Mouse (Mus musculus) left cerebral cortex, postnatal 10 days (tissue): ENCODE data around the gene Ppp1r10. TPM values are rescaled to one million over a fixed set of nuclear protein-coding genes. Genes with fewer than 3 reads are reported as not detected.

Source experiments
- DNase-seq, 2 experiments: peaks; one replicate each; pipeline ENCODE4 v3.0.0; 2021 to 2022; ENCODE audit warnings: low spot score in 2 of 2, mixed read lengths in 1 of 2; ENCODE audit errors: extremely low spot score in 1 of 2
- intact Hi-C: fragments of 180-260 bp; cut with DNase I; formaldehyde crosslinking; loops from one replicate; pipeline ENCODE4 v1.15.1; 2025
- total RNA-seq, 2 experiments: library from RNA; stranded (reverse); gene quantifications; 2 replicates each; pipeline ENCODE4 v1.2.3; 2021

The Ppp1r10 gene
- total RNA-seq, 2 experiments from 2014 or later = 57.2 to 66.5 TPM

DNA sequence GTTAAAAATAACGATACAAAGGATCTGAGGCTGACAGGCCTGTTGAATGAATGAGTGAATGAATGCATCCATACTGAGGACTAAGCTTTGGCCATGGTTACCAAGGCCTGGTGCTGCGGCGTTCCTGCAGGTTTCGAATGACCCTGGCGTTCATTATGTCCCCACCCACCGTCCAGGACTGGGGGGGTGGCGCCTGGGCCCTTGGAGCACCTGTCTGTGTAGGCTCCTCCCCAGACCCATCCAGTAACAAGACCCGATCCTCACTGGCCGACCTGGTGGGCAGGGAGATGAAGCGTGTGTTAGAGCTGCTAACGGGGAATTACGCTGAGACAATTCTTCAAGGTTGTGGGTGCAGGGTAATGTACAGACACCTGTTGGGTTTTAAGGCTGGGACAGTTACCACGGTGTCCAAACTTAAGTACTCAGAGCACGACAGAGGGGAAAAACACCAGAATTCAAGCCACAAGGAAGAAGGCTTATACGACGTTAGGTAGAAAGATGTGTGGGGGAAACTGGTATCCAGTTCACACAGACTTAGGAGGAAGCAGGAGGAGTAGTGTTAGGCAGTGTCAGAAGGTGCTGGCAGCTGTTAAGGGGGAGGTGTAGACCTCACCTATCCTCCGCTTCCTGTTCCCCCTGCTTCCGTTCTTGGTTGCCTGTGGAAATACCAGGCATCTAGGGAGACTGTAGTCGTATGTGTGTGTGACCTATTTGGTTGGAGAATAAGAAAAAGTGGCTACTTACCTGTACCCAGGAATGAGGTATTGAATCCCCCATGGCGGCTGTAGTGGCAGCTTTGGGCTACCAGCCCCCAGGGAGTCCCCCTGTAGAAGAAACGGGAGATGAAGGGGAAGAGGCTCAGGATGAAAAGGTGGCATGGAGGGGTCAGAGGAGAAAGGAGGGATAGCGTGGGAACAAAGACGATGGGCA is 18.3 kb upstream of the Ppp1r10 start:
- no peak for DNase-seq
- intact Hi-C loops = no loop called here

- intact Hi-C loops = no loop called here
- DNase-seq = no peak
Measured at GRCm38 (mm10) chr17:35900636-35901035, 15.6 kb upstream of the Ppp1r10 start.

- DNase-seq = peak in 1 of 2 experiments; percentile 81
- intact Hi-C loops = no loop called here
Measured at GRCm38 (mm10) chr17:35903343-35903991, 12.8 kb upstream of the Ppp1r10 start.

DNA sequence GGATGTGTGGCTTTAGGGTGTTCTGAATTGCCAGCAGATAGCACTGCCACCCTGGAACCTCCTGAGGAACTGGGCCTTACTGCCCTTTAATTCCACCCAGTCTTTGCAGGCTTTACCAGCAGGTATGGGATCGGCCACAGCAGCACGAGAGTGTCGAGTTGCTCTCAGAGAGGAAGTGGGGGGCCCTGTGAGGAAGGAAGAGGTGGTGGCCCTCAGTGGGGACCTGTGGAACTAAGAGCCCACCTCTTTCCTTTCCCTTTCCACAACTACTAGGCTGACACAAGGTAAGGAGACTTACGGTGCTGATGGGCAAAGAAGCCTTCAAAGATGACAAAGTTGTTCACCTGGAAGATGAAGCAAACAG is 12.3 kb upstream of the Ppp1r10 start:
- no peak for DNase-seq
- intact Hi-C loops = no loop called here

- intact Hi-C loops = no loop called here
- no peak for DNase-seq
Measured at GRCm38 (mm10) chr17:35905587-35905986, 10.6 kb upstream of the Ppp1r10 start.

GRCm38 (mm10) chr17:35907609-35908008 is 8.6 kb upstream of the Ppp1r10 start:
- intact Hi-C loops = no loop called here

DNA sequence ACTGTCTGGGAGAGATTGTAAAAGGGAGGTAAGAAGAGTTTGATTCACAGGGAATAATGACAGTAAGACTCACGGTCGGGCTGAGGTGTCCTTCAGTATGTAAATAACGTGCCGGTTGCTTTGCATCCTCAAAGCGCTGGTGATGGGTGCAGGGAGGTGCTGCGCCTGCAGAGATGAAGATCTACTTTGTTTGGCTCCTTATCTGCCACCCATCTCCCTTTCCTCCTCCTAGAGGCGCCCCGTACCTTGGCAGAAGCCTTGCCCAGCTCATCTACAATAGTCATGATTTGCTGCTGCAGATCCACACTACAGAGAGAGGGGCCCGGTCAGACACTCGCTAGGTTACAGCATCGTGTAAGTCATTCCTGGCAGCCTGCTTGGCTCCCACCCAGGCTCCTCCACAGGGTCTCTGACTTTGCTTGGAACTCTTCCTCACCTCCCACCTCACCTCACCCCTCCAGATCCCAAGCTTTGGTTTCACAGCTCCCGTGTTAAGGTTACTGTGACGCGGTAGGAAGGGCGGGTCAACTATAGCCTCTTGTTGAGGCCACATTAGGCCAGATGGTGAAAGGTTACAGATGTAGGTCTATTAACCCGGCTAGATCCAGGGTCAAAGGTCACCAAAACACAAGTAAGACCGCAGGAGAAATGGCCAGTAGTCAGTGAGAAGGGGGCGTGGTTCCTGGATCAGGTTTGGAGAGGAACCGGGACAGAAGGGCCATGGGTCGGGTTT is 6.9 kb upstream of the Ppp1r10 start:
- intact Hi-C loops = no loop called here
- no peak for DNase-seq

More at GRCm38 (mm10) chr17:35907609-35908008, 8.6 kb upstream of the Ppp1r10 start:
- no peak for DNase-seq

- peak; percentile 92 to 98 for DNase-seq
- intact Hi-C loops = no loop called here
Measured at GRCm38 (mm10) chr17:35909919-35910369, 6.3 kb upstream of the Ppp1r10 start, which contains the start of gene Atat1. Atat1 (minus strand) TSS chr17:35910075.

DNA sequence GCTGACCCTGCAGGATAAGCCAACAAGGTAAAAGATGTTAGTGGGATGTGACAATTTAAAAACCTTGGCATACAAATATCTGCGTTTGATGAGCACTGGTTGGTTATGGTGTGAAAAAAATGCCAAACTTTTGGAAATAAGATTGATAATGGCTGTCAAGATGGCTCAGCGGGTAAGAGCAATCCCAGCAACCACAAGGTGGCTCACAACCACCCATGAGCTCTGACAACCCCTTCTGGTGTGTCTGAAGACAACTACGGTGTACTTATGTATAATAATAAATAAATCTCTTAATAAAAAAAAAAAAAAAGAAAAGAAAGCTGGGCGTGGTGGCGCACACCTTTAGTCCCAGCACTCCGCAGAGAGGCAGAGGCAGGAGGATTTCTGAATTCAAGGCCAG is 1.3 kb upstream of the Ppp1r10 start:
- DNase-seq = no peak
- intact Hi-C loops = no loop called here

GRCm38 (mm10) chr17:35915538-35916296 is 517 bp upstream of the Ppp1r10 start:
- intact Hi-C loops = no loop called here
- DNase-seq = no peak

DNA sequence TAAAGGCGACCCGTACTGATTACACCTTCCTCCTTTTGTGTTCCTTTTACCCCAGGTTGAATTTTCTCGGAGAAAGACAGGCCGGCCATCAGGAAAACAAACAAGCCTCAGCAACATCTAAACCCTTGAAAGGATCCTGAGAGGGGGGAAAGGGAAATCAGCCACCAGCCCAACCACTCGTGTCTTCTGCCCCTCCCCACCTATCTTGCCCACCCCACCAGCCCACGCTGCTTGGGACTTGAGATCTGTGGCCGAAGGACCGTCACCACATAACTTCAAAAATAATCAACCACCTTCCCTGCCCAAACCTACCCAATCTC is 869 bp downstream of the Ppp1r10 start:
- no peak for DNase-seq
- intact Hi-C loops = no loop called here

GRCm38 (mm10) chr17:35917463-35918251 is 1.4 kb downstream of the Ppp1r10 start:
- peak; percentile 65 to 67 for DNase-seq
- intact Hi-C loops = no loop called here

GRCm38 (mm10) chr17:35918276-35919059 is 2.2 kb downstream of the Ppp1r10 start:
- intact Hi-C loops = no loop called here

DNA sequence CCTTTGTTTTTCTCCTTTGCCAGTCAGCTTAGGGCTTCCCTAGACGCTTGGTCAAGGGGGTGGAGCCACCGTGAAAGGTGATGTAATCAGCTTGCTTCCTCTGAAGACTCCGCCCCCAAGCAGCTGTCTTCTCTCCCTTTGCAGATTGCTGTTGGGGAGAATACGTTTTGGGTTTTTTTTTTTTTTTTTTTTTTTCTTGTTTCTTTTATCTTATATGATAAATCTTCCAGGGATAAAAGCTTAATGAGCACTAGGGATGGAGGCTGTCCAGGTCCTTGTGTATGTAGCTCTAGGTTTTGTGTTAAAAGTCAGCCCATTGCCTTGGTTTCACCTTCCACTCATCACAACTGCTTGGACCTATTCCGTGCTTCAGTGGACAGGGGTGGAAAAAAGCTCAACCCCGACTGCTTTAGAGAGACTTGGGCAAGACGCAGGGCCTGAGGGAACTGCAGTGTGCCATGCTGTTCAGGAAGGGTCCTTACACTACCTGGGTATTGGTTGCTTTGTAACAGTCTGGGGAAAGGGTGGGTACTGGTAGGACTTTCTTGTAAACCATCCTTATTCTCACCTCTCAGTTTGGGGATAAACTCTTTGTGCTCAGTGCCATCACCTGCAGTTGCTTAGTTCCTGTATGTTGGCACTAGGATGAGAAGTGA is 3.0 kb downstream of the Ppp1r10 start:
- peak; percentile 94 to 98 for DNase-seq
- intact Hi-C loops = no loop called here

More at GRCm38 (mm10) chr17:35918276-35919059, 2.2 kb downstream of the Ppp1r10 start:
- DNase-seq = peak in 1 of 2 experiments; percentile 66

GRCm38 (mm10) chr17:35919864-35920301 is 3.6 kb downstream of the Ppp1r10 start:
- intact Hi-C loops = no loop called here
- DNase-seq = no peak

DNA sequence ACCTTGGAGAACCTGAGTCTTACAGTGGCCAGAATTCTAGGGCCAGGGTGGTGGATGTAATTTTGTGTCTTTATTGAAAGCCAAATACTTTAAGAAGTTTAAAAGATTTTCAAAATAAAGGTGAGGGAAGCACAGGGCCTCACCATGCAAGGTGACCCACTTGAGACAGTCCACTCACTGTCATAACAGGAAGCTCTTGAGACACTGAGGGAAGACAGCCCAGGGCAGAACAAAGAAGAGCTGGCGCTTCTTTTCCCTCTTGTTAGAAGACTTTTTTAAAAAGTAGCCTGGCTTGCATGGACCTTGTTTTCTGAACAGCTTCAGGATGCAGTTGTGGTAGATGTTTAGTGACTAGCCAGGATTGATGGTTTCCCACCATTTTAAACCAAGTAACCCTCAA is 4.2 kb downstream of the Ppp1r10 start:
- DNase-seq = no peak
- intact Hi-C loops = no loop called here
